Mouse (Mus musculus) testis, adult 2 months (tissue): Measurements from ENCODE around the gene Pcbp1.

Experiments used
- CTCF ChIP-seq: fragments of 200-500 bp; IDR thresholded peaks from 2 replicates; pipeline ENCODE4 v1.5.1; 2012; ENCODE audit warnings: low read depth, mild to moderate bottlenecking, inconsistent platforms, low read length, moderate library complexity; ENCODE audit not compliant: control insufficient read depth, insufficient read depth, insufficient replicate concordance
- POLR2A ChIP-seq: fragments of 200-500 bp; IDR thresholded peaks from 2 replicates; pipeline ENCODE4 v1.6.1; 2012; ENCODE audit warnings: low read depth, mild to moderate bottlenecking, inconsistent platforms, low read length, moderate library complexity; ENCODE audit not compliant: control insufficient read depth

- no peak for TF ChIP-seq POLR2A
- no peak for TF ChIP-seq CTCF
Observed at GRCm38 (mm10) chr6:86519767-86520345, 6.3 kb downstream of the Pcbp1 start.
